Mouse (Mus musculus) G1E-ER4 (cell line): ENCODE data around the gene Rcn3. TPM values are rescaled to one million over a fixed set of nuclear protein-coding genes. Genes with fewer than 3 reads are reported as not detected.

Source experiments
- GATA1 ChIP-seq: IDR thresholded peaks from one replicate; pipeline ENCODE4 v1.8.0; 2012; ENCODE audit warnings: low read length, inconsistent platforms
- polyA plus RNA-seq: library from polyadenylated mRNA; stranded (reverse); fragments of >175 nt; gene quantifications from 2 replicates; pipeline ENCODE4 v1.2.3, GENCODE M21; 2012

The Rcn3 gene
- polyA plus RNA-seq, 1 experiment: 1.8 TPM

DNA sequence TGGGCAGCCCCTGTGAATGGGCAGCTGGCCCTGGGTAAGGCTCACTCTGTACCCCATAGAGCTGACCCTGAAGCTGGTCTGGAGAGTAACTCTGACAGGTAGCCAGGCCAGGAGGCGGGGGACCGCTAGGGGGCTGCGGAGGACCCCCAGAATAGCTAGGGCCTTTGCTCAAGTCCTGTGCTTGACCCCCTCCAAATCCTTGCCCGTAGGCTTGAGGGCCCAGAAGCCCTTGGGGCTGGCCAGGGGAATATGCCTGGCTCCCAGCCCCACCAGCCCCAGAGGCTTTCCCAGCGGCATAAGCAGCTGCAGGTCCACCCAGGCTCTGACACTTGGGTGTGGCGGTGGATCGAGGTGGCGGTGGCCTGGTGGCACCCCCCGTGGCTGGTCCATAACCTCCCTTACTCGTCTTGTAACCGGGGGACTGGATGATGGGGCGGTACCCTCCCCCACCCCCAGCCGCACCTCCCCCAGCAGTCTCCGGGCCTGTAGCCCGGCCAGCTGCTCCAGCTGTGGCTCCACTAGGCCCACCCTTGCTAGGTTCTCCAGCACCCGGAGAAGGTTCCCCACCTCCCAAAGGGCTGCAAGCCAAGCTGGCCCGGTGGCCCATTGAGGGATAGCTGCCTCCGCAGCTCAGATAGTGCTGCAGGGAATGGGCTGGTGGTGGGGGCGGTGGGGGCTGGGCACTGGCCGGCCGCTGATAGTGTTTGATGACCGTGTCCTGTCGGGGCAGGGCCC, 42.9 kb downstream of the Rcn3 start:
- no peak for TF ChIP-seq GATA1

- no peak for TF ChIP-seq GATA1
Measured at GRCm38 (mm10) chr7:45048001-45048890, 43.8 kb downstream of the Rcn3 start.

DNA sequence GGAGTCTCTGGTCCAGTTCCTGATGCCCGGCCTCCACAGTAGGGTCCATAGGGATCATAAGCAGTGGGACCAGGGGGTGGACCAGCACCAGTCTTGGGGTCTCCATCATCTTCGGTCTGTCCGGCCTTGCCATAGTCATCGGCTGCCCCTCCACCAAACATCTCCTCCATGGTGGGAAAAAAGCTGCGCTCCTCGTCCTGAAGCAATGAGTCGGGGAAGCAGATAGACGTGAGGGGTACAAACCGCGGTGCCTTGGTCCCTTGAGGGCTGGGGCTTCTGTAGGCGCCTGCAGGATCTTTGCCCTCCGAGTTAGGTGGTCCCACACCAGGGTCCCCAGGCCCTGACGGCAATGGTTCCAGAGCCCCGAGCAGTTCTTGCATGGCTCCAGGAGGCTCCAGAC, 44.5 kb downstream of the Rcn3 start:
- no peak for TF ChIP-seq GATA1

DNA sequence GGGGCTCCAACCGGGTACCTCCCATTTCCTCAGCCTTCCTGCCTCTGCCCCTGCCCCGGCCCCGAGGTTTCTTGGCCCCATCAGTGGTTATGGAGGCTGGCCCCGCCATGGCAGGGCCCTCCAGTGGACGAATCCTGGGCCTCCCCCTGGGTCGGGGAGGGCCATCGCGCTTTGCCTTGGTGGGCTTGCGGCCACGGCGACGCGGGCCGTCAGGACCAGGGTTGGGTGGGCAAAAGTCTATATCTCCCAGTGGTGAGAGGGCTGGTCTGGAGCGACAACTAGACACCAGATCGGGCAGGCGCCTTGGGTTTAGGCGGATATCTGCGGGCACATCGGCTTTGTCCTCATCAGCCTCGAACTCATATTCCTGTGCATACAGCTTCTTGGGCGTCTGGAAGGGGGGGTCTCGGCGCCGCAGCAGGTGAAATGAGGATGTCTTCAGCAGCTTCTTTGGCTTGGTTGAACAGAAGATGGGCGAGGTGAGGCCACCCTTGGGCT, 45.1 kb downstream of the Rcn3 start:
- no peak for TF ChIP-seq GATA1

DNA sequence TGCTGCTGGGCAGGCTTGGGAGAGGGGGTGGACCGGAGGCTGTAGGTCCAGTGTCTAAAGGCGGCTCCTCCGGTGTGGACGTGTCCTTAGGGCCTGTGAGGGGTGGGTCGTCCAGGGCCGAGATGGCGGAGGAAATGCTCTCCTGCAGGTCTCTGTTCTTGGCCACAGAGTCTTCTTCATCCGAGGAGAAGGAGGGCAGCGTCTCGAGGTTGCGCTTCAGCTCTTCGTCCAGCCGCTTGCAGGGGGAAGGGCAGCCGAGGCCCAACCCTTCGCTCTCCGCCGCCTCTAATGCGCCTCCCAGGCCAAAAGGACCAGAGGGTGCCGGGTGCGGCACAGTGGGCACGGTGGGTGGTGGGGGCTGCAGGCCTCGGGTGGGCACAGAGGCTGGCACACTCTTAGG, 46.3 kb downstream of the Rcn3 start:
- TF ChIP-seq GATA1: no peak

GRCm38 (mm10) chr7:45043307-45043706, 48.7 kb downstream of the Rcn3 start:
- TF ChIP-seq GATA1: no peak

GRCm38 (mm10) chr7:45040851-45041250, 51.2 kb downstream of the Rcn3 start:
- no peak for TF ChIP-seq GATA1

- TF ChIP-seq GATA1: no peak
Measured at GRCm38 (mm10) chr7:45038411-45038810, 53.6 kb downstream of the Rcn3 start.

GRCm38 (mm10) chr7:45037720-45038361, 54.2 kb downstream of the Rcn3 start:
- TF ChIP-seq GATA1: no peak

DNA sequence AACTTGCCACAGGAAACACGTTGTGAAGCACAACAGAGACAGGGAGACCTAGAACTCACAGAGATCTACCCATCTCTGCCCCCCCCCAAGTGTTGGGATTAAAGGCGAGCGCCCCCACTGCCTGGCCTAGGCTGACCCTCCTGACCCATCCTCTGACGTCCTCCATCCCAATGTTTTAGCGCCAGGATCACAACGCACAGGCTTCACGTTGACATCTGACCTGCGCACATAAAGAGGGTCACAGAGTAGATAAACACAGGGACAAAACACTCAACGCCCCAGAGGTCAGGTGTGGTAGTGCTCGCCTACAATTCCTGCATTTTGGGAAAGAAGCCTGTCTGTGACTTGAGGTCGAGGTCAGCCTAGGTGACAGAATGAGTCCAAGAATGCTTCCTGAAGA, 55.3 kb downstream of the Rcn3 start:
- no peak for TF ChIP-seq GATA1

GRCm38 (mm10) chr7:45035631-45036030, 56.4 kb downstream of the Rcn3 start:
- TF ChIP-seq GATA1: no peak

- no peak for TF ChIP-seq GATA1
Measured at GRCm38 (mm10) chr7:45033722-45034359, 58.2 kb downstream of the Rcn3 start.

Other genes starting within 250 kb of the Rcn3 start
- 873 and 930 TPM in 2 replicates for gene Akt1s1, start 243.2 kb downstream of the Rcn3 start, polyA plus RNA-seq
- 87.2 and 126 TPM in 2 replicates for gene Tbc1d17, start 243.1 kb downstream of the Rcn3 start, polyA plus RNA-seq
- 55.8 and 74.5 TPM in 2 replicates for gene Pnkp, start 235.1 kb downstream of the Rcn3 start, polyA plus RNA-seq
- gene Ptov1, start 222.4 kb downstream of the Rcn3 start, polyA plus RNA-seq: 256 and 306 TPM in 2 replicates
- gene Med25, start 199.5 kb downstream of the Rcn3 start, polyA plus RNA-seq: 568 and 719 TPM in 2 replicates
- 67.3 and 78.5 TPM in 2 replicates for gene Fuz, start 196.1 kb downstream of the Rcn3 start, polyA plus RNA-seq
- gene Ap2a1, start 162.7 kb downstream of the Rcn3 start, polyA plus RNA-seq: 254 and 278 TPM in 2 replicates
- gene Tsks, start 149.0 kb downstream of the Rcn3 start, polyA plus RNA-seq: 0.16 TPM in 1 of 2 replicates, not detected in the other
- gene Cpt1c, start 117.4 kb downstream of the Rcn3 start, polyA plus RNA-seq: 1.2 and 1.9 TPM in 2 replicates
- 142 and 234 TPM in 2 replicates for gene Prmt1, start 105.7 kb downstream of the Rcn3 start, polyA plus RNA-seq
- 110 and 153 TPM in 2 replicates for gene Irf3, start 94.6 kb downstream of the Rcn3 start, polyA plus RNA-seq
- 195 and 211 TPM in 2 replicates for gene Bcl2l12, start 93.5 kb downstream of the Rcn3 start, polyA plus RNA-seq
- 347 and 406 TPM in 2 replicates for gene Scaf1, start 75.9 kb downstream of the Rcn3 start, polyA plus RNA-seq
- 7.8 and 9.1 TPM in 2 replicates for gene Rras, start 74.3 kb downstream of the Rcn3 start, polyA plus RNA-seq
- gene Prr12, start 39.3 kb downstream of the Rcn3 start, polyA plus RNA-seq: 123 and 149 TPM in 2 replicates
- 160 and 205 TPM in 2 replicates for gene Nosip, start 29.8 kb downstream of the Rcn3 start, polyA plus RNA-seq
- gene Prrg2, start 29.5 kb downstream of the Rcn3 start, polyA plus RNA-seq: 28.0 and 34.7 TPM in 2 replicates
- gene Fcgrt, start 11.6 kb upstream of the Rcn3 start, polyA plus RNA-seq: 0.04 TPM in 1 of 2 replicates, not detected in the other
- 236 and 428 TPM in 2 replicates for gene Rps11, start 32.2 kb upstream of the Rcn3 start, polyA plus RNA-seq
- gene Rpl13a, start 36.5 kb upstream of the Rcn3 start, polyA plus RNA-seq: 9,046 and 9,149 TPM in 2 replicates
- gene Gm45713, start 44.0 kb upstream of the Rcn3 start, polyA plus RNA-seq: 1.5 and 3.9 TPM in 2 replicates
- gene Flt3l, start 44.2 kb upstream of the Rcn3 start, polyA plus RNA-seq: 47.6 and 56.0 TPM in 2 replicates
- gene Pih1d1, start 62.1 kb upstream of the Rcn3 start, polyA plus RNA-seq: 93.6 and 96.2 TPM in 2 replicates
- 150 and 154 TPM in 2 replicates for gene Aldh16a1, start 62.4 kb upstream of the Rcn3 start, polyA plus RNA-seq
- 0.06 and 0.09 TPM in 2 replicates for gene Slc17a7, start 71.7 kb upstream of the Rcn3 start, polyA plus RNA-seq
- not detected in 2 replicates for gene Gfy, start 87.3 kb upstream of the Rcn3 start, polyA plus RNA-seq
- not detected in 2 replicates for gene Pth2, start 88.8 kb upstream of the Rcn3 start, polyA plus RNA-seq
- gene Ccdc155, start 112.7 kb upstream of the Rcn3 start, polyA plus RNA-seq: not detected in 2 replicates
- gene Dkkl1, start 119.9 kb upstream of the Rcn3 start, polyA plus RNA-seq: 0.13 TPM in 1 of 2 replicates, not detected in the other
- gene Tead2, start 123.5 kb upstream of the Rcn3 start, polyA plus RNA-seq: not detected in 2 replicates
- gene Cd37, start 146.9 kb upstream of the Rcn3 start, polyA plus RNA-seq: 96.2 and 133 TPM in 2 replicates
- gene Slc6a16, start 148.9 kb upstream of the Rcn3 start, polyA plus RNA-seq: not detected in 2 replicates
- gene Slc6a21, start 185.3 kb upstream of the Rcn3 start, polyA plus RNA-seq: not detected in 2 replicates
- 0.13 and 0.19 TPM in 2 replicates for gene Trpm4, start 241.6 kb upstream of the Rcn3 start, polyA plus RNA-seq
- not detected in 2 replicates for gene Hrc, start 243.1 kb upstream of the Rcn3 start, polyA plus RNA-seq